Mouse (Mus musculus) cortical plate, adult 2 months (tissue): ENCODE measurements at regions not wholly inside any gene's neighbourhood (a gene's known extent, or its start where the extent isn't known, plus 50 kb on each side); places are given as distances from the start of the nearest gene placed in this dataset.

Experiments used
- CTCF ChIP-seq: fragments of 200-500 bp; IDR thresholded peaks from 2 replicates; pipeline ENCODE4 v1.5.1; 2011; ENCODE audit warnings: mild to moderate bottlenecking, control low read depth, low read length; ENCODE audit not compliant: insufficient read depth; ENCODE audit errors: extremely low read depth
- POLR2A ChIP-seq: fragments of 200-500 bp; IDR thresholded peaks from 2 replicates; pipeline ENCODE4 v1.6.1; 2011; ENCODE audit warnings: mild to moderate bottlenecking, low read length, control low read depth; ENCODE audit not compliant: insufficient read depth; ENCODE audit errors: extremely low read depth

GRCm38 (mm10) chr3:22023049-22023448 is 53.4 kb upstream of the Tbl1xr1 start:
- no peak for TF ChIP-seq POLR2A
- TF ChIP-seq CTCF: no peak
